Mouse (Mus musculus) stomach, embryonic 15.5 days (tissue): ENCODE data around the gene Gm14147. TPM values are rescaled to one million over a fixed set of nuclear protein-coding genes. Genes with fewer than 3 reads are reported as not detected.
"Not testable (repeated sequence)": the region's sequence is repeated elsewhere in the genome, so short reads cannot be mapped to it uniquely, and the experiment has no call there.

ENCODE experiments used
- ATAC-seq: fragments of 200-750 bp; cut with Nextera tagmentation; 2 replicates; pipeline ENCODE4 v1.8.0; 2017; ENCODE audit warnings: low read depth, moderate number of reproducible peaks, moderate TSS enrichment; ENCODE audit not compliant: insufficient read depth, low FRiP score
- H3K27ac ChIP-seq: fragments of 300-500 bp; sonication (generic); 2 replicates; pipeline ENCODE4 v1.5.1; 2015; ENCODE audit warnings: mild to moderate bottlenecking, inconsistent platforms
- H3K27me3 ChIP-seq: fragments of 300-500 bp; sonication (generic); replicated peaks from 2 replicates; pipeline ENCODE4 v1.6.1; 2015; ENCODE audit warnings: inconsistent platforms
- H3K36me3 ChIP-seq: fragments of 300-500 bp; sonication (generic); 2 replicates; pipeline ENCODE4 v1.6.1; 2015; ENCODE audit warnings: inconsistent platforms
- H3K4me1 ChIP-seq: fragments of 300-500 bp; sonication (generic); 2 replicates; pipeline ENCODE4 v1.6.1; 2015; ENCODE audit warnings: inconsistent platforms
- H3K4me2 ChIP-seq: fragments of 300-500 bp; sonication (generic); 2 replicates; pipeline ENCODE4 v1.6.1; 2015; ENCODE audit warnings: mild to moderate bottlenecking, inconsistent platforms
- H3K4me3 ChIP-seq: fragments of 300-500 bp; sonication (generic); replicated peaks from 2 replicates; pipeline ENCODE4 v1.5.1; 2015; ENCODE audit warnings: inconsistent platforms
- H3K9ac ChIP-seq: fragments of 300-500 bp; sonication (generic); 2 replicates; pipeline ENCODE4 v1.6.1; 2015; ENCODE audit warnings: inconsistent platforms
- H3K9me3 ChIP-seq: fragments of 300-500 bp; sonication (generic); 2 replicates; pipeline ENCODE4 v1.6.1; 2016; ENCODE audit warnings: inconsistent platforms
- WGBS: fragments of 180-500 bp; shearing (Covaris S2); methylation state at CpG from one replicate; pipeline ENCODE4 v1.1.7; 2015; 5-methylcytosine and 5-hydroxymethylcytosine counted together
- polyA plus RNA-seq: library from polyadenylated mRNA; unstranded; fragments of >200 nt; fragmentation: Nextera tagmentation; extraction: Ambion mirVana; gene quantifications from 2 replicates; pipeline ENCODE4 v1.2.1, GENCODE M21; 2015

Gene Gm14147
- polyA plus RNA-seq = not detected in 2 replicates

DNA sequence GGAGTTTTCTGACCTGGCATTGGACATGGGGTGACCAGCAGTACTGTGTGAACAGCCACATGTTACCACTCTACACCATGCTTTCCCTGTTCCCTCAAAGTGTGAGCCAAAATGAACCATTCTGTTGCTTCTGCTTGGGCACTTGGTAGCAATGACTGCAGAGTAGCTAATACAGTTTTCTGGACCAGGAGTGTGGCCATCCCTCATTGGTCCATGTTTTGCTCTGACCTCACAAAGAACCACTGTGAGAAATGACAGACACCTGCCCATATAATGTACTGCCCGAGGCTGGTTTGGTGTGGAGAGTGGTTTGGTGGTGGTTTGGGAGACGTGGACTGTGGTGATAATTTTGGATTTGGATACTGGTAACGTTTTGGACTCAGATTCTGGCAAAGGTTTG is at the start of gene Gm14147:
TSS of gene Gm14147 (plus strand) at position 301 of the 400 bp plus-strand sequence.
- H3K9me3 ChIP-seq, H3K27ac ChIP-seq, ATAC-seq, H3K27me3 ChIP-seq, H3K4me1 ChIP-seq, H3K36me3 ChIP-seq, H3K9ac ChIP-seq, H3K4me3 ChIP-seq, H3K4me2 ChIP-seq: not testable (repeated sequence)
- no CpG with 5 or more reads among the region's 3 CpGs for WGBS

DNA sequence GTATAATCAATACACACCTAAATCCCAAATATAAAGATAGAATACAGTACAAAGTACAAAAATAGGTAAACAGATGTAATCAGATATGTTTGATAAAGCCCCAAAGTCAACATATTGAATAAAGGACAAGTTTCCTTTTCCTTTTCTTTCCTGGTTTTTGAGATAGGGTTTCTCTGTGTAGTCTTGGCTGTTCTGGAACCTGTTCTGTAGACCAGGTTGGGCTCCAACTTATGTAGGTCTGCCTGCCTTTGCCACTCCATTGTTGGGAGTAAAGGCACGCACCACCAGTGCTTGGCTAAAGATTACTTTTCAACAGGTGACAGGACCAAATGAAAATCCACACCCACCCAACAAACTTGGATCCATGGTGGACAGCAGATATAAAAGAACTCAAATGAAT is 41.4 kb upstream of the Gm14147 start:
- H3K27ac ChIP-seq = no peak overlapping the region
- no peak overlapping the region for H3K4me2 ChIP-seq
- H3K9me3 ChIP-seq = no peaks in the 10 kb centered on the region
- H3K4me1 ChIP-seq = no peaks in the 10 kb centered on the region
- H3K4me3 ChIP-seq = no peak overlapping the region
- ATAC-seq = peak; percentile 82
- no peak overlapping the region for H3K9ac ChIP-seq
- H3K36me3 ChIP-seq = no peaks in the 10 kb centered on the region
- WGBS = 74% methylated on average over 1 of the region's 1 CpGs
- H3K27me3 ChIP-seq = no peaks in the 10 kb centered on the region

DNA sequence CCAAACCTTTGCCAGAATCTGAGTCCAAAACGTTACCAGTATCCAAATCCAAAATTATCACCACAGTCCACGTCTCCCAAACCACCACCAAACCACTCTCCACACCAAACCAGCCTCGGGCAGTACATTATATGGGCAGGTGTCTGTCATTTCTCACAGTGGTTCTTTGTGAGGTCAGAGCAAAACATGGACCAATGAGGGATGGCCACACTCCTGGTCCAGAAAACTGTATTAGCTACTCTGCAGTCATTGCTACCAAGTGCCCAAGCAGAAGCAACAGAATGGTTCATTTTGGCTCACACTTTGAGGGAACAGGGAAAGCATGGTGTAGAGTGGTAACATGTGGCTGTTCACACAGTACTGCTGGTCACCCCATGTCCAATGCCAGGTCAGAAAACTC is 5.8 kb upstream of the Gm14147 start, which contains the start of gene Gm14151:
TSS of gene Gm14151 (minus strand) at position 101 of the 400 bp plus-strand sequence.
- H3K27me3 ChIP-seq, ATAC-seq, H3K4me1 ChIP-seq, H3K36me3 ChIP-seq, H3K27ac ChIP-seq, H3K4me2 ChIP-seq, H3K4me3 ChIP-seq, H3K9me3 ChIP-seq, H3K9ac ChIP-seq: not testable (repeated sequence)
- no CpG with 5 or more reads among the region's 3 CpGs for WGBS

Other genes with a start within 250 kb of the Gm14147 start
- 58.3 and 58.7 TPM in 2 replicates for gene Abhd12, start 193.5 kb upstream of the Gm14147 start, polyA plus RNA-seq
- 33.3 and 35.6 TPM in 2 replicates for gene Gins1, start 192.8 kb upstream of the Gm14147 start, polyA plus RNA-seq
- gene Ninl, start 58.9 kb upstream of the Gm14147 start, polyA plus RNA-seq = 8.5 and 9.4 TPM in 2 replicates
- 54.3 and 58.1 TPM in 2 replicates for gene Nanp, start 58.8 kb upstream of the Gm14147 start, polyA plus RNA-seq
- not detected in 2 replicates for gene Gm14151, start 5.9 kb upstream of the Gm14147 start, polyA plus RNA-seq